Mouse (Mus musculus) cortical plate, adult 2 months (tissue): ENCODE results near the gene Gm3415. TPM values are rescaled to one million over a fixed set of nuclear protein-coding genes. Genes with fewer than 3 reads are reported as not detected.
A peak's percentile ranks its signal among the peaks of the same experiment; 100 is the strongest.
"Not testable (repeated sequence)": the region's sequence is repeated elsewhere in the genome, so short reads cannot be mapped to it uniquely, and the experiment has no call there.

Experiments
- H3K27ac ChIP-seq: fragments of 200-500 bp; 2 replicates; pipeline ENCODE4 v1.5.1; 2012; ENCODE audit warnings: low read length, control low read depth, inconsistent platforms; ENCODE audit not compliant: insufficient read depth
- H3K4me1 ChIP-seq: fragments of 200-500 bp; 2 replicates; pipeline ENCODE4 v1.6.1; 2011; ENCODE audit warnings: low read length; ENCODE audit not compliant: control insufficient read depth, insufficient read depth
- H3K4me3 ChIP-seq: fragments of 200-500 bp; 2 replicates; pipeline ENCODE4 v1.5.1; 2011; ENCODE audit warnings: mild to moderate bottlenecking, low read length, control low read depth; ENCODE audit not compliant: insufficient read depth
- CTCF ChIP-seq: fragments of 200-500 bp; IDR thresholded peaks from 2 replicates; pipeline ENCODE4 v1.5.1; 2011; ENCODE audit warnings: mild to moderate bottlenecking, control low read depth, low read length; ENCODE audit not compliant: insufficient read depth; ENCODE audit errors: extremely low read depth
- POLR2A ChIP-seq: fragments of 200-500 bp; IDR thresholded peaks from 2 replicates; pipeline ENCODE4 v1.6.1; 2011; ENCODE audit warnings: mild to moderate bottlenecking, low read length, control low read depth; ENCODE audit not compliant: insufficient read depth; ENCODE audit errors: extremely low read depth
- polyA plus RNA-seq: library from polyadenylated mRNA; depleted of rRNA; stranded (reverse); fragments of >200 nt; gene quantifications from 2 replicates; pipeline ENCODE4 v1.2.3, GENCODE M21; 2012; rRNA removed

Gm3415 gene
- not detected in 2 replicates for polyA plus RNA-seq

DNA sequence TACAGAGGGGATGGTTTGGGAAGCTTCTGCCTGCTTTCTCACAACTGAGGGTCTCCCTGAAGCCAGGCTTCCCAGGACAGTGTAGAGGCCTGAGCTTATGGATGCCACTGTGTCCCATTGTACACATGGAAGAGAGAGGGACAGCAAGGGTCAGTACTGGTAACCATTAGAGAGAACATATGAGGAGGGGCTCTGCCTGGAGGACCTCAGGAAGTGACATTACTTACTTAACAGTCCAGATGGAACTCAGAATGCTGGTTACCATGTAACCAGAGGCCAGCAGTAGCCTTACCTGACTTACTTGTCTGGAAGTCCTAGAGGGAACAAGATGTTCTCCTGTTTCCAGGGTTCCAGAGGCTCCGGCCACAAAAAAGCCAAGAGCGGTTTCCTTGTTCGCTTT, at the start of gene Gm3415:
Gene Gm3415 (plus strand): TSS at position 301 of the 400 bp plus-strand sequence.
- not testable (repeated sequence) for H3K4me1 ChIP-seq

DNA sequence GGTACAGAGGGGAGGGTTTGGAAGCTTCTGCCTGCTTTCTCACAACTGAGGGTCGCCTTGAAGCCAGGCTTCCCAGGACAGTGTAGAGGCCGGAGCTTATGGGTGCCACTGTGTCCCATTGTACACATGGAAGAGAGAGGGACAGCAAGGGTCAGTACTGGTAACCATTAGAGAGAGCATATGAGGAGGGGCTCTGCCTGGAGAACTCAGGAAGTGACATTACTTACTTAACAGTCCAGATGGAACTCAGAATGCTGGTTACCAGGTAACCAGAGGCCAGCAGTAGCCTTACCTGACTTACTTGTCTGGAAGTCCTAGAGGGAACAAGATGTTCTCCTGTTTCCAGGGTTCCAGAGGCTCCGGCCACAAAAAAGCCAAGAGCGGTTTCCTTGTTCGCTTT, 42.1 kb upstream of the Gm3415 start, which contains the start of gene Gm3402:
Gene Gm3402 (plus strand): TSS at position 301 of the 400 bp plus-strand sequence.
- not testable (repeated sequence) for H3K27ac ChIP-seq, H3K4me3 ChIP-seq

More for the DNA sequence above, at the start of gene Gm3415:
- H3K27ac ChIP-seq, H3K4me3 ChIP-seq: not testable (repeated sequence)

DNA sequence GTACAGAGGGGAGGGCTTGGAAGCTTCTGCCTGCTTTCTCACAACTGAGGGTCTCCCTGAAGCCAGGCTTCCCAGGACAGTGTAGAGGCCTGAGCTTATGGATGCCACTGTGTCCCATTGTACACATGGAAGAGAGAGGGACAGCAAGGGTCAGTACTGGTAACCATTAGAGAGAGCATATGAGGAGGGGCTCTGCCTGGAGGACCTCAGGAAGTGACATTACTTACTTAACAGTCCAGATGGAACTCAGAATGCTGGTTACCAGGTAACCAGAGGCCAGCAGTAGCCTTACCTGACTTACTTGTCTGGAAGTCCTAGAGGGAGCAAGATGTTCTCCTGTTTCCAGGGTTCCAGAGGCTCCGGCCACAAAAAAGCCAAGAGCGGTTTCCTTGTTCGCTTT, 30.4 kb upstream of the Gm3415 start, which contains the start of gene Gm3404:
Gene Gm3404 (plus strand): TSS at position 301 of the 400 bp plus-strand sequence.
- not testable (repeated sequence) for H3K4me3 ChIP-seq, H3K27ac ChIP-seq, H3K4me1 ChIP-seq

More for the DNA sequence above, 42.1 kb upstream of the Gm3415 start, which contains the start of gene Gm3402:
- not testable (repeated sequence) for H3K4me1 ChIP-seq

DNA sequence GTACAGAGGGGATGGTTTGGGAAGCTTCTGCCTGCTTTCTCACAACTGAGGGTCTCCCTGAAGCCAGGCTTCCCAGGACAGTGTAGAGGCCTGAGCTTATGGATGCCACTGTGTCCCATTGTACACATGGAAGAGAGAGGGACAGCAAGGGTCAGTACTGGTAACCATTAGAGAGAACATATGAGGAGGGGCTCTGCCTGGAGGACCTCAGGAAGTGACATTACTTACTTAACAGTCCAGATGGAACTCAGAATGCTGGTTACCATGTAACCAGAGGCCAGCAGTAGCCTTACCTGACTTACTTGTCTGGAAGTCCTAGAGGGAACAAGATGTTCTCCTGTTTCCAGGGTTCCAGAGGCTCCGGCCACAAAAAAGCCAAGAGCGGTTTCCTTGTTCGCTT, 18.6 kb upstream of the Gm3415 start, which contains the start of gene Gm3409:
Gene Gm3409 (plus strand): TSS at position 301 of the 400 bp plus-strand sequence.
- H3K4me3 ChIP-seq, H3K27ac ChIP-seq, H3K4me1 ChIP-seq: not testable (repeated sequence)

DNA sequence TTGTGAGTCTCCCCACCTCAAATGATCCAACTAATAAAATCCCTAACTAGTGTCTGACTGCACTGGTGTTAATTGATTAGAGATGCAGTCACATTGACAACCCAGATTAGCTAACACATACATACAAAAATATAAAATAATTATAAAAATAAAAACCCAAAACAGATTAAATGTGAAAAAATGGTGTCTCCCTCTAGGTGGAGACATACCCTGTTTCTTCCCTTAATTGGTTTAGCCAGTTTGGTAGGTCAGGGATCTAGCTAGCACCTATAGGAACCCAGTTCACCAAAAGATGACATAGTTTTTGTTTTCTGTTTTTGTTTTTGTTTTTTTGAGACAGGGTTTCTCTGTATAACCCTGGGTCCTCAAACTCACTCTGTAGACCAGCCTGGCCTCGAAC, 8.3 kb downstream of the Gm3415 start:
- TF ChIP-seq CTCF = no peak
- TF ChIP-seq POLR2A = no peak
- H3K4me3 ChIP-seq = no peak overlapping the region
- no peaks in the 10 kb centered on the region for H3K4me1 ChIP-seq
- H3K27ac ChIP-seq = no peak overlapping the region

DNA sequence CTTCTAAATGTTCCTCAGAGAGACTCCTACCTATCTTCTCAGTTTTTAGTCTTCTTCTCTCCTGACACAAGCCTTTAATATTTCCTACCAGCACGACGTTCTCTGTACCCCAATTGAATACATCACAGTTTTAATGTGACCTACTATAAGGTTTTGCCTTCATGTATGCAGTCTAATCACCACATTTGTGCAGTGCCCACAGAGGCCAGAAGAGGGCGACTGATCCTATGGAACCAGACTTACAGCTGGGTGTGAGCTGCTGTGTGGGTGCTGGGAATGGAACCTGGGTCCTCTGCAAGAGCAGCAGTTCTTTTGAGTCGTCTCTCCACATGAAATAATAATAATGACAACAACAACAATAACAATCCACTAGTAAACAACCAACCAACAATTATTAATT, 11.1 kb downstream of the Gm3415 start:
- H3K4me1 ChIP-seq = peaks cover 2% of the 10 kb centered on the region; the same call in 1 of the 2 replicates
- no peak overlapping the region for H3K4me3 ChIP-seq
- 0 out of 2 replicates have a peak, but pooled peaks have one; percentile 1 for TF ChIP-seq CTCF
- TF ChIP-seq POLR2A = no peak
- H3K27ac ChIP-seq = no peak overlapping the region

DNA sequence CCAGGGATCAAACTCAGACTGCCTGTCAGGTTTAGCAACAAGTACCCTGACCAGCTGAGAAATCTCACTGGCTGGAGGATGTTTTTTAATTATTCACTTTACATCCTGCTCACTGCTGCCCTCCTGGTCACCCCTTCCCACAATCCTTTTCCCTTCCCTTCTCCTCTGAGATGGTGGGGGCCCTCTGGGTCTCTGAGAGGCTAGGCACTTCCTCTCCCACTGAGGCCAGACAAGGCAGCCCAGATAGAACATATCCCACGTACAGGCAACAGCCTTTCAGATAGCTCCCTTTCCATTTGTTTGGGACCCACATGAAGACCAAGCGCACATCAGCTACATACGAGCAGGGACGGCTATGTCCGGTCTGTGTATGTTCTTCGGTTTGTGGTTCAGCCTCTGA, 14.2 kb downstream of the Gm3415 start:
- not testable (repeated sequence) for H3K4me3 ChIP-seq, H3K27ac ChIP-seq, H3K4me1 ChIP-seq

DNA sequence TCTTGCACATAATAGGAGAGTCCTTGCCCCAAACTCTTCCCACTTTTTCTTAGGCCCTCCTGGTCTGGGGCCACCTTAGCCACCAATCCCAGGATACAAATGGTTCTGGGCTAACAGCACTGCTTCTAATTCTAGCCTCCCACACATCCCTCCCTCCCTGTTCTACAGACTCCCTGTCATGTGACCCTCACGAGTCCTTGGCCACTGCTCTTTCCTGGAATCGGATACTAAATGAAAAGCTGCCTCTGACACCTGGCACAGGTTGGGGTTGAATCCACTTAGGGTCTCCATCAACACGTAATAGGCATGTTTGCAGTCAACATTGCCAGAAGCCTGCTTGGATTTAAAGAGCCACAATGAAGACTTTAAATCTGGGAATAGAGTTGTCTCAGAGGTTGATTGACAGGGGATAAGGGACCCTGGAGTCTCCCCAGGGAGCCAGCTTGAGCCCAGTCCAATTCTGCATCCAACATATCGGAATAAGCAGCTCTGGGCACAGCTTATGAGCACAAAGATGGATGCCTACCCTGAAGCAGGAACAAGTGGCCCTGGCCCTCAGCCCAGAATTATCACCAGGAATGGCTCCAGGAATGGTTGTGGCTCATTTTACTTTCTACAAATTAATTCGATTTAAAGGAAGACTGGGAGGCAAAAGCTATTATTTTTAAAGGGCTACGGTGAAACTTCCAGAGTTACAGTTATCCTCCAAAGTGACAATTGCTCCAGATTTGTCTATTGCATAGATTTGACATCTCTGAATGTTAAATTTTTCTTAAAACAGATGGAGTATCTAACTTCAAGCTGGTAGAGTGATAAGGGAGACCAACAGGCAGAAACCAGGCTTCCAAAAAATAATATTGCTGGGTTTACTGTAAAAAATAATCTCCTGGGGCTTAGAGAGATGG, 16.1 kb downstream of the Gm3415 start:
- peak overlapping the region; percentile 53; the same call in 1 of the 2 replicates for H3K27ac ChIP-seq
- H3K4me3 ChIP-seq, H3K4me1 ChIP-seq: not testable (repeated sequence)

DNA sequence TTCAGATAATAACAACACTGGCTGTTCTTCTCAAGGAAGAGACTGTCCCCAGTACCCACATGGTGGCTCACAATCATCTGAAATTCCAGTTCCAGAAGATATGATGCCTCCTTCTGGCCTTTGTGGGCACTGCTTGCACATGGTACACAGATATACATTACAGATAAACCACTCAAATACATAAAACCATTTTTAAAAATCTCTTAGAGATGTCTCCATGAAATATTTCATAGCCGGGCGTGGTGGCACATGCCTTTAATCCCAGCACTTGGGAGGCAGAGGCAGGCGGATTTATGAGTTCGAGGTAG, 16.8 kb downstream of the Gm3415 start:
- H3K4me1 ChIP-seq, H3K4me3 ChIP-seq, H3K27ac ChIP-seq: not testable (repeated sequence)

DNA sequence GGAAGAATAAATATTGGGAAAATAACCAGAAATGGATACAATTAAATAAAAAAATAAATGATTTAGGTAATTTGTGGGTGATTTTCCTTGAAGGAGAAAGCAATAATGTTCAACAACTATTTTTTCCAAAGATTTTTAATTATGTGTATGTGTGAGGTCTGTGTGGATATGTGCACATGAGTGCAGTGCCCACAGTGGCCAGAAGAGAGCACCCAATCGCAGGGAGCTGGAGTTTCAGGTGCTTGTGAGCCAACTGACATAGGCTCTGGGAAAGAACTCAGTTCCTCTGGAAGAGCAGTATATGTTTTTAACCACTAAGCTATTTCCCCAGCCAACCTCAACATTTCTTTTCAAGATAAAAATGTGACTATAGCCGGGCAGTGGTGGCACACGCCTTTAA, 20.7 kb downstream of the Gm3415 start:
- TF ChIP-seq POLR2A = no peak
- TF ChIP-seq CTCF = no peak
- Histone ChIP-seq H3K27ac (no peak overlapping the region), H3K4me3 (no peak overlapping the region), H3K4me1 (peaks cover 2% of the 10 kb centered on the region; the same call in 1 of the 2 replicates)

DNA sequence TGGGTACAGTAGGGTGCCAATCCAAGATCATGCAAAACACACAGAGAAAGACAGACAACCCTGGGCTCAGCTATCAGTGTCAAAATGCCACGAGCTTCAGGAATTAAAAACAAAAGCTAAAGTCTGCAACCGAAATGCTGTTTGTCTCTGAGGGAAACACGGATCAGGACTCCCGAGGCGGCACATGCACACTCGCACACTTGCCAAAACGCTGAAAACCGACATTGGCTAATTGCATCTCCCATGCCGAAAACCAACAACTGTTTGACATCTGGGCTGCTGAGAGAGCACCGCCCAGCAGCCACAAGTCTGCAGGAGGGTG, 28.2 kb downstream of the Gm3415 start:
- TF ChIP-seq CTCF (no peak), POLR2A (no peak)
- H3K4me1 ChIP-seq = no peaks in the 10 kb centered on the region
- H3K27ac ChIP-seq = 0 out of 2 replicates have a peak overlapping the region, but pooled peaks have one; percentile 7
- H3K4me3 ChIP-seq = peak overlapping the region; percentile 81
